Mouse (Mus musculus): ENCODE data around the gene Syt9. TPM values are rescaled to one million over a fixed set of nuclear protein-coding genes. Genes with fewer than 3 reads are reported as not detected.

Syt9 gene
- polyA plus RNA-seq, 1 experiment, result 0.21 TPM

GRCm38 (mm10) chr7:107500641-107501040 is 130.1 kb downstream of the Syt9 start:
- no peak overlapping the region for H3K4me3 ChIP-seq (replicated peaks; ENCODE audit: extremely low read depth, low read depth, low read length)
- TF ChIP-seq CTCF (IDR thresholded peaks at IDR 0.05; ENCODE audit: insufficient read depth, low read length) (no peak), POLR2A (IDR thresholded peaks at IDR 0.05; ENCODE audit: borderline replicate concordance, extremely low read depth, low read depth, low read length) (no peak)
- DNase-seq, result no peak
- whole genome bisulfite sequencing, result 68% methylated on average over 7 of the region's 7 CpGs
- no peaks in the 10 kb centered on the region for H3K4me1 ChIP-seq (ENCODE audit: control insufficient read depth, insufficient read depth, low read length)

DNA sequence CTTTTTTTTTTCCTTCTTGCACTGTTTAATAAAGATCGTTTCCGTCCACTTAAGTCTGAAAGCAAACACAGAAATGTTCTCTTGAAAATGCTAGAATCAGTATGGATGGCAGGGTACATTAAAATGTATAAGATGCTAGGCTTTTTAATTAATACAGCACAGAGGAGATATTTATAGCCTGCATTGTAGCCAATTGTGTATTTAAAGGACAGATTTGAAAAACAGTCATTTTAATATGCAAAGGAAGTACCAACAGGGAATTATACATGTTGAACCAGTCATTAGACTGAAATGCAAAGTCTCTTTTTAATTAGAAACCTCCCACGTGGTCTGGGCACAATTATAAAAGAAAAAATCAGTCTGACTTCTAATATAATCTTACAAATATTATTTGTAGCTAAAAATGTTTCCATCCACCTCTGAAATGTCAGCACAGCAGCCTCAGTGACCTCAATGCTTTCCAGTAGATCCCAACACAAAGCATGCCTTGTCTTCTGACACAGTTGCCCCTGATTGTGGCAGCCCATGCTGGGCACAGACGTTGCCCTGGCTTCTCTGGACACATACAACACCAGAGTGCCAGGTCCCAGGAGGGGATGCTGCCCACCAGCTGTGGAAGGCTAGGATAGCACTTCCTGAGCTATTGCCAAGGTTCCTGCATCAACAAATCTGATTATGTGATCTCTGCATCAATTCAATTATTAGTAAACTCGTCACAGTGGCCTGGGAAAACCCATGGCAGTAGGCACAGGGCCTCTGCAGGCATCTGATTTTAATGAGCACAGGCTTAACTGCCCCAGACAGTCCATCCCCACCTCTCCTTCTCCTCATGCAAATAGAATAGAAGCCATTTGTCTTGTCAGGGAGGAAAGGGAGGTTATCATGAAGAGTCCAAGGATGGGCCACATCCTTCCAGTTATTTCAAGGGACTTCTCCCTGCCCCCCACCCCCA is 134.5 kb downstream of the Syt9 start:
- TF ChIP-seq POLR2A (IDR thresholded peaks at IDR 0.05; ENCODE audit: borderline replicate concordance, extremely low read depth, low read depth, low read length) (no peak), CTCF (IDR thresholded peaks at IDR 0.05; ENCODE audit: insufficient read depth, low read length) (no peak)
- Histone ChIP-seq H3K4me3 (replicated peaks; ENCODE audit: extremely low read depth, low read depth, low read length) (no peak overlapping the region), H3K4me1 (ENCODE audit: control insufficient read depth, insufficient read depth, low read length) (no peaks in the 10 kb centered on the region)
- no peak for DNase-seq
- WGBS, result 47% methylated on average over 5 of the region's 5 CpGs

- DNase-seq, result no peak
- 76% methylated on average over 3 of the region's 3 CpGs for whole genome bisulfite sequencing
- Histone ChIP-seq H3K4me3 (replicated peaks; ENCODE audit: extremely low read depth, low read depth, low read length) (no peak overlapping the region), H3K4me1 (ENCODE audit: control insufficient read depth, insufficient read depth, low read length) (no peaks in the 10 kb centered on the region)
- no peak for TF ChIP-seq POLR2A (IDR thresholded peaks at IDR 0.05; ENCODE audit: borderline replicate concordance, extremely low read depth, low read depth, low read length)
- TF ChIP-seq CTCF (IDR thresholded peaks at IDR 0.05; ENCODE audit: insufficient read depth, low read length), result no peak
Measured at GRCm38 (mm10) chr7:107507920-107508319, 137.4 kb downstream of the Syt9 start.

DNA sequence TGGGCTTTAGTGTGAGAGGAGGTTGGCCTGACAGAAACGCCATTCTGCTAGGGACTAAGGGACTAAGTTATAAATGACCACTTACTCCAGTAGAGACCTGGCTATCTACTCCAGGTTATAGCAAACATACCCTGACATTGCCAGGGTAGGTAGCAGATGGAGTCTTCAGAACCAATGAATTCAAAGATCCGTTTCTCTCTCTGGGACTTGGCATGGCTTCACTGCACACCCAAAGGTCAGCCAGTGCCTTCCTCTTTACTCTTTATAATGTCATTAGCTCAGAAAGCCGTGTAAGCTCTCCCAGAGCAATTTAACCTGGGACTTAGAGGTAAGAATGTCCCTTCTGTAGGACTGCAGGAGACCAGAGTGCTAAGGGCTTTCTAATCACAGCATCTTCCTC is 139.2 kb downstream of the Syt9 start:
- WGBS, result 55% methylated on average over 3 of the region's 3 CpGs
- TF ChIP-seq CTCF (IDR thresholded peaks at IDR 0.05; ENCODE audit: insufficient read depth, low read length) (no peak), POLR2A (IDR thresholded peaks at IDR 0.05; ENCODE audit: borderline replicate concordance, extremely low read depth, low read depth, low read length) (no peak)
- H3K4me3 ChIP-seq (replicated peaks; ENCODE audit: extremely low read depth, low read depth, low read length), result no peak overlapping the region

GRCm38 (mm10) chr7:107516704-107517410 is 146.3 kb downstream of the Syt9 start:
- DNase-seq, result no peak
- no peak for TF ChIP-seq CTCF (IDR thresholded peaks at IDR 0.05; ENCODE audit: insufficient read depth, low read length)
- no peak for TF ChIP-seq POLR2A (IDR thresholded peaks at IDR 0.05; ENCODE audit: borderline replicate concordance, extremely low read depth, low read depth, low read length)
- H3K4me1 ChIP-seq (ENCODE audit: control insufficient read depth, insufficient read depth, low read length), result no peaks in the 10 kb centered on the region
- H3K4me3 ChIP-seq (replicated peaks; ENCODE audit: extremely low read depth, low read depth, low read length), result no peak overlapping the region
- 28% methylated on average over 8 of the region's 8 CpGs for WGBS

More for the DNA sequence above, 139.2 kb downstream of the Syt9 start:
- H3K4me1 ChIP-seq (ENCODE audit: control insufficient read depth, insufficient read depth, low read length), result no peaks in the 10 kb centered on the region
- no peak for DNase-seq

GRCm38 (mm10) chr7:107519256-107520025 is 148.9 kb downstream of the Syt9 start:
- 74% methylated on average over 12 of the region's 12 CpGs for WGBS
- Histone ChIP-seq H3K4me1 (ENCODE audit: control insufficient read depth, insufficient read depth, low read length) (no peaks in the 10 kb centered on the region), H3K4me3 (replicated peaks; ENCODE audit: extremely low read depth, low read depth, low read length) (no peak overlapping the region)
- no peak for DNase-seq
- TF ChIP-seq CTCF (IDR thresholded peaks at IDR 0.05; ENCODE audit: insufficient read depth, low read length), result no peak
- TF ChIP-seq POLR2A (IDR thresholded peaks at IDR 0.05; ENCODE audit: borderline replicate concordance, extremely low read depth, low read depth, low read length), result no peak

DNA sequence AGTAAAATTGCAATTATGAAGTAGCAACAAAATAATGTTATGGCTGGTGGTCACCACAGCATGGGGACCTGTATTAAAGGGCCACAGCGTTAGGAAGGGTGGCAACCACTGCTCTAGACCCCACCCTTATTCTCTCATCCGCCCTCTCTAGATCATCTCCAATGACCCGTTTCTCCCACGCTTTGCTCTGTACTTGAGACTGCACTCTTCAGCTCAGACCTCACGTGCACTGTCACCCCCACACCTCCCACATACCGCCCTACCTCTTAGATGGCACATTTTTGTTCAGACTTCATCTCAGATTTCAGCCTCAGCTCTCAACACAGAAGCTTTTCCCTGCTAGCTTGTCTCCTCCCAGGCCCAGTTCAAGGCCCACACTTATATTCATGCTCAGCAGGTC is 150.9 kb downstream of the Syt9 start:
- 73% methylated on average over 6 of the region's 6 CpGs for WGBS

GRCm38 (mm10) chr7:107526299-107526698 is 155.8 kb downstream of the Syt9 start:
- peak; percentile 18 for DNase-seq
- H3K4me1 ChIP-seq (ENCODE audit: control insufficient read depth, insufficient read depth, low read length), result no peaks in the 10 kb centered on the region
- 3% methylated on average over 1 of the region's 1 CpGs for WGBS
- H3K4me3 ChIP-seq (replicated peaks; ENCODE audit: extremely low read depth, low read depth, low read length), result no peak overlapping the region
- TF ChIP-seq POLR2A (IDR thresholded peaks at IDR 0.05; ENCODE audit: borderline replicate concordance, extremely low read depth, low read depth, low read length) (no peak), CTCF (IDR thresholded peaks at IDR 0.05; ENCODE audit: insufficient read depth, low read length) (peak; percentile 59; the same call in 1 of the 2 replicates)

More for the DNA sequence above, 150.9 kb downstream of the Syt9 start:
- no peak for TF ChIP-seq POLR2A (IDR thresholded peaks at IDR 0.05; ENCODE audit: borderline replicate concordance, extremely low read depth, low read depth, low read length)
- no peak for TF ChIP-seq CTCF (IDR thresholded peaks at IDR 0.05; ENCODE audit: insufficient read depth, low read length)
- no peak overlapping the region for H3K4me3 ChIP-seq (replicated peaks; ENCODE audit: extremely low read depth, low read depth, low read length)
- no peaks in the 10 kb centered on the region for H3K4me1 ChIP-seq (ENCODE audit: control insufficient read depth, insufficient read depth, low read length)
- no peak for DNase-seq

Data from lung, adult 2 months (tissue).